Mouse (Mus musculus): ENCODE measurements around the gene Nmi.

Gene Nmi

GRCm38 (mm10) chr2:51945812-51946211 is 27.5 kb downstream of the Nmi start:
- DNase-seq (ENCODE audit: low spot score in 2 of 2) = no peak

- DNase-seq (ENCODE audit: low spot score in 2 of 2) = no peak
Observed at GRCm38 (mm10) chr2:51941832-51942231, 31.5 kb downstream of the Nmi start.

GRCm38 (mm10) chr2:51938750-51939149 is 34.5 kb downstream of the Nmi start:
- DNase-seq (ENCODE audit: low spot score in 2 of 2) = no peak

GRCm38 (mm10) chr2:51937004-51937403 is 36.3 kb downstream of the Nmi start:
- DNase-seq (ENCODE audit: low spot score in 2 of 2) = no peak

GRCm38 (mm10) chr2:51936585-51936984 is 36.7 kb downstream of the Nmi start:
- no peak for DNase-seq (ENCODE audit: low spot score in 2 of 2)

GRCm38 (mm10) chr2:51935921-51936320 is 37.4 kb downstream of the Nmi start:
- no peak for DNase-seq (ENCODE audit: low spot score in 2 of 2)

- DNase-seq (ENCODE audit: low spot score in 2 of 2) = peak; percentile 66 to 73
Observed at GRCm38 (mm10) chr2:51934574-51935334, 38.5 kb downstream of the Nmi start, which contains the start of gene Rbm43. Gene Rbm43 (minus strand): TSS chr2:51935163.

- no peak for DNase-seq (ENCODE audit: low spot score in 2 of 2)
Observed at GRCm38 (mm10) chr2:51933341-51934134, 39.8 kb downstream of the Nmi start.

GRCm38 (mm10) chr2:51931241-51931640 is 42.1 kb downstream of the Nmi start:
- no peak for DNase-seq (ENCODE audit: low spot score in 2 of 2)

- DNase-seq (ENCODE audit: low spot score in 2 of 2) = peak; percentile 57 to 64
Observed at GRCm38 (mm10) chr2:51914944-51915680, 58.2 kb downstream of the Nmi start.

- DNase-seq (ENCODE audit: low spot score in 2 of 2) = no peak
Observed at GRCm38 (mm10) chr2:51914532-51914931, 58.8 kb downstream of the Nmi start.

- DNase-seq (ENCODE audit: low spot score in 2 of 2) = no peak
Observed at GRCm38 (mm10) chr2:51912740-51913139, 60.6 kb downstream of the Nmi start.

GRCm38 (mm10) chr2:51911864-51912263 is 61.4 kb downstream of the Nmi start:
- DNase-seq (ENCODE audit: low spot score in 2 of 2) = no peak

GRCm38 (mm10) chr2:51907538-51908110 is 65.7 kb downstream of the Nmi start:
- DNase-seq (ENCODE audit: low spot score in 2 of 2) = no peak

- DNase-seq (ENCODE audit: low spot score in 2 of 2) = no peak
Observed at GRCm38 (mm10) chr2:51905637-51906036, 67.7 kb downstream of the Nmi start.
